ENCODE assay signal across 8 mouse cellular contexts in the genomic region with DNA sequence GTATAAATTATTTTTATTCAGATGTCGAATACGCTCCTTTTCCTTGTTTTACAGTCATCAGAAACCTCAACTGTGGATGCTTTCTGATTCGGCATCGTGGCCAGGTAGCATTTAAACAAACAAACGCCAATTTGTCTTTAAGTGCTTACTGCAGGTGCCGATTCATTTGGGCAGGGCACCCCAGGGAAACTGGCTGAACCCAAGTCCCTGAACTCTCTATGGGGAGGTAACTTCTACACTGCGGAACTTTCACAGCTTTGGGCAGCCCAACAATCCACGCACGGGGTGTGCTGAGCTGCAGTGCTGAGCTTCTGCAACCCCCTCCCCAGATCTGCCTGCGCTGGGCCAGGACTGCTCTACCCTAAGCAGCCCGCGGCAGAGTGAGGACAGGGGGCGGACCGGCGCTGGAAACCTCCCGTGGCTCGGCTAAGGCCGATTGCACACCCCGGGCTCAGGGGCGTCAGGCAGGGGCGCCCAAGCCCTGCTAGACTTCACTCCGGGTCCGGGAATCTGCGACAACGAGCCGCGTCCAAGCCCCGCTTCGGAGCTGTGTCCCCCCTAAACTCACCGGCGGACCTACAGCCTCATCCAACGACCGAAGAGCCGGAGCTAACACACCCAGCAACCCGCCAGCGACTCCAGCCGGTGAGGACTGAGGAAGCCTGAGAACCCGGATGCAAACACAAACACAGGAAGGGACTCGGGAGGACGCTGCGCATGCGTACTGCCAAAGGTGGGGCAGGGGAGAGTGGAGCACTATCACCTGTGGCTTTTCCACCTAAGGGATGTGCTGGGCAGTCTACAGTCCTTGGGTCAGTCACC. TPM values are rescaled to one million over a fixed set of nuclear protein-coding genes. Genes with fewer than 3 reads are reported as not detected.
DNase-seq lines count a peak whose midpoint lies in the region; ATAC-seq and TF ChIP-seq lines count a peak whose summit lies in the region.

A gene (minus strand): TSS at position 701 of the 822 bp plus-strand sequence.

- WGBS in hindbrain, postnatal 0 days, result 4% methylated on average over 42 of the region's 42 CpGs

- no peaks in the 10 kb centered on the region for H3K27me3 ChIP-seq in hindbrain, postnatal 0 days (ENCODE audit: insufficient read depth, low read length)

- H3K9ac ChIP-seq in hindbrain, postnatal 0 days (replicated peaks; ENCODE audit: low read length), result peak within 1 kb of the TSS; percentile 77

- H3K27ac ChIP-seq in gastrocnemius, adult 2 months, result peak within 1 kb of the TSS; percentile 87
- H3K27ac ChIP-seq in hindbrain, postnatal 0 days, result peak within 1 kb of the TSS; percentile 71
- H3K27ac ChIP-seq in left cerebral cortex, adult 2 months, result peak within 1 kb of the TSS; percentile 80

- ATAC-seq in common myeloid progenitor, adult 5-6 weeks (replicated peaks; ENCODE audit: low read depth, poor library complexity, severe bottlenecking), result peak; percentile 100
- ATAC-seq in hindbrain, postnatal 0 days, result peak; percentile 98
- peak; percentile 96 for ATAC-seq in megakaryocyte, adult 5-6 weeks (ENCODE audit: poor library complexity, severe bottlenecking)

- intact Hi-C loops in gastrocnemius, adult 2 months (cut with DNase I), result no loop called here
- intact Hi-C loops in left cerebral cortex, adult 2 months (cut with DNase I), result loop anchor here (5.0 kb wide), 1 partner anchor 1500 kb away; no protein-coding TSS in a partner anchor

- H3K9me3 ChIP-seq in hindbrain, postnatal 0 days (ENCODE audit: low read length), result no peaks in the 10 kb centered on the region

- H3K36me3 ChIP-seq in hindbrain, postnatal 0 days (ENCODE audit: insufficient read depth, low read length), result no peaks in the 10 kb centered on the region

- peak within 1 kb of the TSS; percentile 73 for H3K4me2 ChIP-seq in hindbrain, postnatal 0 days (ENCODE audit: low read depth, low read length)

- H3K4me3 ChIP-seq in gastrocnemius, adult 2 months, result peak within 1 kb of the TSS; percentile 79
- peak within 1 kb of the TSS; percentile 70 for H3K4me3 ChIP-seq in hindbrain, postnatal 0 days (ENCODE audit: low read length)
- H3K4me3 ChIP-seq in left cerebral cortex, adult 2 months, result peak within 1 kb of the TSS; percentile 80

- DNase-seq in WW6 (ENCODE audit: low read depth, low spot score), result peak; percentile 70
- peak; percentile 85 for DNase-seq in gastrocnemius, adult 2 months
- DNase-seq in hindbrain, postnatal 0 days (ENCODE audit: low spot score), result peak; percentile 96
- DNase-seq in left cerebral cortex, adult 2 months (ENCODE audit: extremely low spot score in 1 of 2, low spot score in 2 of 2), result peak; percentile 85 to 87
- DNase-seq in right cerebral cortex, adult 2 months (ENCODE audit: low spot score in 2 of 2), result peak; percentile 86 to 89
- peak; percentile 86 for DNase-seq in urinary bladder, postnatal 14 days (ENCODE audit: low spot score)

- peak; percentile 46 for TF ChIP-seq CTCF in gastrocnemius, adult 2 months (IDR thresholded peaks at IDR 0.05)
- TF ChIP-seq CTCF in hindbrain, postnatal 0 days (IDR thresholded peaks at IDR 0.05; ENCODE audit: low read depth), result peak; percentile 71
- peak; percentile 13 for TF ChIP-seq CTCF in left cerebral cortex, adult 2 months (IDR thresholded peaks at IDR 0.05)

- H3K4me1 ChIP-seq in hindbrain, postnatal 0 days (ENCODE audit: insufficient read depth, low read length), result no peaks in the 10 kb centered on the region

RNA-seq across cellular contexts. Expression of the gene that starts here (rescaled TPM):
- 30.5 and 34.5 TPM in 2 replicates for total RNA-seq in common myeloid progenitor, adult 5-6 weeks (2017)
- total RNA-seq in gastrocnemius, adult 2 months (2021), result 1 to 10 TPM; 3.3 to 3.9 TPM
- total RNA-seq in hindbrain, postnatal 0 days (2014; rRNA removed), result 15.7 and 22.6 TPM in 2 replicates
- 37.9 and 45.7 TPM in 2 replicates for polyA plus RNA-seq in hindbrain, postnatal 0 days (2015; fragmentation: Nextera tagmentation; extraction: Ambion mirVana)
- total RNA-seq in left cerebral cortex, adult 2 months (2021), result 10 to 100 TPM; 18.7 to 19.5 TPM
- total RNA-seq in megakaryocyte, adult 5-6 weeks (2015), result 13.3 and 17.3 TPM in 2 replicates
- 10.9 and 11.4 TPM in 2 replicates for total RNA-seq in megakaryocyte, adult 5-6 weeks (2017)

Comparison
In these comparisons a context has a peak if more than half of its experiments do, and no peak if none do; other contexts are left out.
1. Peak in every context shown above with its lines: DNase-seq, ATAC-seq, H3K4me3 ChIP-seq and H3K27ac ChIP-seq.
2. CTCF ChIP-seq: peak in every context shown above with its lines; median percentile 71 in hindbrain, postnatal 0 days; 46 in gastrocnemius, adult 2 months; 13 in left cerebral cortex, adult 2 months.